Mouse (Mus musculus): ENCODE data around the gene Inhbe. TPM values are rescaled to one million over a fixed set of nuclear protein-coding genes. Genes with fewer than 3 reads are reported as not detected.

The Inhbe gene
- total and polyA plus RNA-seq, 2 experiments from 2014 or later, result not detected

GRCm38 (mm10) chr10:127332211-127332874 is 21.9 kb downstream of the Inhbe start:
- 35% methylated on average over 29 of the region's 31 CpGs for WGBS
- Histone ChIP-seq H3K36me3 (replicated peaks; ENCODE audit: control insufficient read depth, insufficient read depth, low read length) (no peaks in the 10 kb centered on the region), H3K4me2 (ENCODE audit: low read depth, low read length) (no peak overlapping the region), H3K9ac (replicated peaks; ENCODE audit: low read depth, low read length) (no peak overlapping the region), H3K4me1 (ENCODE audit: control insufficient read depth, insufficient read depth) (no peaks in the 10 kb centered on the region), H3K27me3 (ENCODE audit: control insufficient read depth, insufficient read depth, low read length) (peaks cover 37% of the 10 kb centered on the region), H3K27ac (ENCODE audit: low read depth) (no peak overlapping the region), H3K9me3 (replicated peaks; ENCODE audit: control insufficient read depth, low read length) (no peaks in the 10 kb centered on the region), H3K4me3 (ENCODE audit: low read depth, low read length) (no peak overlapping the region)
- peak; percentile 25; the same call in 1 of the 2 replicates for ATAC-seq (ENCODE audit: insufficient read depth, low read depth)
- DNase-seq (ENCODE audit: low spot score), result no peak
- TF ChIP-seq EP300 (IDR thresholded peaks at IDR 0.05; ENCODE audit: low read depth), result no peak
- TF ChIP-seq CTCF (IDR thresholded peaks at IDR 0.05; ENCODE audit: low read depth), result no peak

- Histone ChIP-seq H3K9ac (replicated peaks; ENCODE audit: low read depth, low read length) (no peak overlapping the region), H3K4me1 (ENCODE audit: control insufficient read depth, insufficient read depth) (peaks cover 12% of the 10 kb centered on the region), H3K27ac (ENCODE audit: low read depth) (no peak overlapping the region), H3K4me3 (ENCODE audit: low read depth, low read length) (no peak overlapping the region), H3K27me3 (ENCODE audit: control insufficient read depth, insufficient read depth, low read length) (peaks cover 53% of the 10 kb centered on the region), H3K4me2 (ENCODE audit: low read depth, low read length) (no peak overlapping the region), H3K36me3 (replicated peaks; ENCODE audit: control insufficient read depth, insufficient read depth, low read length) (no peaks in the 10 kb centered on the region), H3K9me3 (replicated peaks; ENCODE audit: control insufficient read depth, low read length) (no peaks in the 10 kb centered on the region)
- TF ChIP-seq EP300 (IDR thresholded peaks at IDR 0.05; ENCODE audit: low read depth), result no peak
- TF ChIP-seq CTCF (IDR thresholded peaks at IDR 0.05; ENCODE audit: low read depth), result no peak
- 70% methylated on average over 7 of the region's 7 CpGs for WGBS
- no peak for DNase-seq (ENCODE audit: low spot score)
- ATAC-seq (ENCODE audit: insufficient read depth, low read depth), result no peak
Measured at GRCm38 (mm10) chr10:127330212-127330611, 24.0 kb downstream of the Inhbe start.

GRCm38 (mm10) chr10:127327461-127328145 is 26.6 kb downstream of the Inhbe start:
- Histone ChIP-seq H3K4me3 (ENCODE audit: low read depth, low read length) (no peak overlapping the region), H3K4me2 (ENCODE audit: low read depth, low read length) (no peak overlapping the region), H3K36me3 (replicated peaks; ENCODE audit: control insufficient read depth, insufficient read depth, low read length) (no peaks in the 10 kb centered on the region), H3K9me3 (replicated peaks; ENCODE audit: control insufficient read depth, low read length) (no peaks in the 10 kb centered on the region), H3K9ac (replicated peaks; ENCODE audit: low read depth, low read length) (no peak overlapping the region), H3K27ac (ENCODE audit: low read depth) (no peak overlapping the region), H3K4me1 (ENCODE audit: control insufficient read depth, insufficient read depth) (peaks cover 12% of the 10 kb centered on the region), H3K27me3 (ENCODE audit: control insufficient read depth, insufficient read depth, low read length) (peaks cover 66% of the 10 kb centered on the region)
- WGBS, result 46% methylated on average over 18 of the region's 18 CpGs
- no peak for ATAC-seq (ENCODE audit: insufficient read depth, low read depth)
- no peak for TF ChIP-seq CTCF (IDR thresholded peaks at IDR 0.05; ENCODE audit: low read depth)
- no peak for DNase-seq (ENCODE audit: low spot score)

- peak overlapping the region; percentile 86 for H3K4me2 ChIP-seq (ENCODE audit: low read depth, low read length)
- H3K4me3 ChIP-seq (ENCODE audit: low read depth, low read length), result peak overlapping the region; percentile 57
- DNase-seq (ENCODE audit: low spot score), result no peak
- no peaks in the 10 kb centered on the region for H3K36me3 ChIP-seq (replicated peaks; ENCODE audit: control insufficient read depth, insufficient read depth, low read length)
- H3K4me1 ChIP-seq (ENCODE audit: control insufficient read depth, insufficient read depth), result peaks cover 12% of the 10 kb centered on the region
- H3K9me3 ChIP-seq (replicated peaks; ENCODE audit: control insufficient read depth, low read length), result no peaks in the 10 kb centered on the region
- 7% methylated on average over 29 of the region's 29 CpGs for WGBS
- no peak for ATAC-seq (ENCODE audit: insufficient read depth, low read depth)
- peak overlapping the region; percentile 44; the same call in 1 of the 2 replicates for H3K9ac ChIP-seq (replicated peaks; ENCODE audit: low read depth, low read length)
- H3K27me3 ChIP-seq (ENCODE audit: control insufficient read depth, insufficient read depth, low read length), result peaks cover 66% of the 10 kb centered on the region
- no peak for TF ChIP-seq EP300 (IDR thresholded peaks at IDR 0.05; ENCODE audit: low read depth)
- no peak overlapping the region for H3K27ac ChIP-seq (ENCODE audit: low read depth)
Measured at GRCm38 (mm10) chr10:127326828-127327227, 27.4 kb downstream of the Inhbe start.

- TF ChIP-seq CTCF (IDR thresholded peaks at IDR 0.05; ENCODE audit: low read depth) (no peak), EP300 (IDR thresholded peaks at IDR 0.05; ENCODE audit: low read depth) (no peak)
- Histone ChIP-seq H3K27me3 (ENCODE audit: control insufficient read depth, insufficient read depth, low read length) (peaks cover 66% of the 10 kb centered on the region), H3K36me3 (replicated peaks; ENCODE audit: control insufficient read depth, insufficient read depth, low read length) (no peaks in the 10 kb centered on the region), H3K4me3 (ENCODE audit: low read depth, low read length) (peak overlapping the region; percentile 57), H3K9me3 (replicated peaks; ENCODE audit: control insufficient read depth, low read length) (no peaks in the 10 kb centered on the region), H3K27ac (ENCODE audit: low read depth) (peak overlapping the region; percentile 33; the same call in 1 of the 2 replicates), H3K4me2 (ENCODE audit: low read depth, low read length) (peak overlapping the region; percentile 86), H3K9ac (replicated peaks; ENCODE audit: low read depth, low read length) (peak overlapping the region; percentile 44), H3K4me1 (ENCODE audit: control insufficient read depth, insufficient read depth) (peaks cover 12% of the 10 kb centered on the region)
- 5% methylated on average over 54 of the region's 54 CpGs for WGBS
- ATAC-seq (ENCODE audit: insufficient read depth, low read depth) (peak; percentile 41), DNase-seq (ENCODE audit: low spot score) (no peak)
Measured at GRCm38 (mm10) chr10:127326017-127326801, 28.0 kb downstream of the Inhbe start.

Data from heart, postnatal 0 days (tissue).